Mouse (Mus musculus) kidney, postnatal 36 days (tissue): ENCODE results near the gene Cyth4.

Experiments used
- DNase-seq, 2 experiments: peaks; one replicate each; pipeline ENCODE4 v3.0.0; 2021 to 2022; ENCODE audit warnings: mixed read lengths in 2 of 2

Gene Cyth4

GRCm38 (mm10) chr15:78587050-78587994 is 9.5 kb upstream of the Cyth4 start:
- DNase-seq: peak; percentile 81 to 92

DNA sequence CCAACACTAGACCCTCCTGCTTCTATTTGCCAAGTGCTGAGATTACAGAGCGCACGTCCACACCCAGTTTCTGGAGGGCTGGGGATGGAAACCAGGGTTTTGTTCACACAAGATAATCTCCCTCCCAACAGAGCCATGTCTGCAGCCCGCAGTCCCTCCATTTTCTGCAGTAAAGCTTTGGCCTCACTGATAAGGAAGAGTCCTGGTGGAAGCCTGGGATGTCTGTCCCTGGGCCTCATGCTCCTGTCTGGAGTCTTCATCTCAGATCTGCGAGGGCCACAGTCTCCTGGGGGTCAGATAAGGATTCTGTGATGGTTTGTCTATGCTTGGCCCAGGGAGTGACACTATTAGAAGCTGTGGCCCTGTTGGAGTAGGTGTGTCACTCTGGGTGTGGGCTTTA is 8.8 kb upstream of the Cyth4 start:
- DNase-seq: no peak

GRCm38 (mm10) chr15:78588900-78589299 is 7.9 kb upstream of the Cyth4 start:
- DNase-seq: peak in 1 of 2 experiments; percentile 16

DNA sequence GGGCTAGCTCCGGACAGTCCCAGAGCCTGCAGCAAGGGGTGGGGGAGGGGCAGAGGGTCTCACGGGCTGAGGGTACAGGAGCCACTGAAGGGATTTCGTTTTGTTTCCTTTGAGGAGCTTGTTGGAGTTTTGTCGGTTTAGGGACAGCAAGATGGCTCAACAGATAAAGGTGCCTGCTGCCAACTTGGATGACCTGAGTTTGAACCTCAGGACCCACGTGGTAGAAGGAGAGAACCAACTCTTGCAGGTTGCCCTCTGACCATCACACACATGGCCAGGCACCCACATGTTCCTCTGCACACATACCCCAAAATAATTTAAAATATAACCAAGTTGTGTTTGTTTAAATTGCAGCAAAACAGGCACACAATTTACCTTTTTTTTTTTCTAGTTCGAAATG is 6.9 kb upstream of the Cyth4 start:
- no peak for DNase-seq

DNA sequence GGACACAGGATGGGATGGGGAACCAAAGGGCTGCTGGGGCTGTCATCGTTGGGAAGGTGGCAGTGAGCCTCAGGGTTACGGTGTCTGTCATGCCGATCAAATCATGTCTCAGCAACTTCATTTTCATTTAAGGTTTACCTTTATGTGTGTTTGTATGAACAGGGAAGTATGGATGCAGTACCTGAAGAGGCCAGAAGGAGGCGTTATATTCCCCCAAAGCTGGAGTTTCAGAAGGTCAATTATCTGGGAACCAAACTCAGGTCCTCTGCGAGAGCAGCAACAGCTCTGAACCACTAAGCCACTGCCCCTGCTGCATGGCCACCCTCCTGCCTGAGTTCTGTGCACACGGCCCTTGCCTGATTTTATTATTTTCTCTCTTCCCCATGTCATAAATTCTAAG is 6.1 kb upstream of the Cyth4 start:
- DNase-seq: no peak

DNA sequence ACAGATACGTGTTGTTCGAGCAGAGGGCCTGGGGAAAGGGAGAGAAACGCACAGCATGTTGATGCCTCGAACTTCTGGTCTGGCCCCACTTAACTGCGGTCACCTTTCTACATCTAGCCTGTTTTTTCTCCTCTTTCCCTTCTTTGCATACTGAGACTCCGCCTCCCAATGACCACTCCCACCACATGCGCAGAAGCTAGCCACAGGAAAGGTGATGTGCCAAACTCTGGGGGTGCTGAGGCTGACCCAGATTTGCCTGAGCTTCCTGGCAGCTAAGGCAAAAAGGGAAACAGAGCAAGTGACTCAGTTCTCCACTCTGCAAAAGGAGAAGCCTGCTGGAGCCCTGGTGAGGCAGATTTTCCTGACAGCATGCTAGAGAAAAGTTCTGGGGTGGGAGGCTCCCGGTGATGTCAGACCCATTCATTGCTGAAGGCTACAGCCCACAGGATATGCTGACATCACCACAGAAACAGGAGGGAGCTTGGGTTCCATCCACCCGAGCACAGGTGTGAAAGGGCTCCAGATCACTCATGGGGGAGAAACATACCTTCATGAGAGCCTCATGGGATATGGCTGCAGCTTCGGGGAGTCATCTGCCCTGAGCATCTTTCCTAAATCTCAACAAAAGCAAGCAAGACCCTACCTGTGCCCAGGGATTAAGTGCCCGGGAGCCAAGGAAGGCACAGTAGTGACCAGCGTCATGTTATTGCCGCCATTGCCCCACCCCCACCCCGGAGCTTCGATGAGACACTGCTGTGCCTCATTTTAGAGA is 5.0 kb upstream of the Cyth4 start:
- DNase-seq: no peak

GRCm38 (mm10) chr15:78592452-78592968 is 4.3 kb upstream of the Cyth4 start:
- no peak for DNase-seq

GRCm38 (mm10) chr15:78593896-78594425 is 2.9 kb upstream of the Cyth4 start:
- no peak for DNase-seq

- peak in 1 of 2 experiments; percentile 27 for DNase-seq
Measured at GRCm38 (mm10) chr15:78594831-78595230, 2.0 kb upstream of the Cyth4 start.

- DNase-seq: no peak
Measured at GRCm38 (mm10) chr15:78595468-78595867, 1.4 kb upstream of the Cyth4 start.

- DNase-seq: no peak
Measured at GRCm38 (mm10) chr15:78596504-78596903, 343 bp upstream of the Cyth4 start.

DNA sequence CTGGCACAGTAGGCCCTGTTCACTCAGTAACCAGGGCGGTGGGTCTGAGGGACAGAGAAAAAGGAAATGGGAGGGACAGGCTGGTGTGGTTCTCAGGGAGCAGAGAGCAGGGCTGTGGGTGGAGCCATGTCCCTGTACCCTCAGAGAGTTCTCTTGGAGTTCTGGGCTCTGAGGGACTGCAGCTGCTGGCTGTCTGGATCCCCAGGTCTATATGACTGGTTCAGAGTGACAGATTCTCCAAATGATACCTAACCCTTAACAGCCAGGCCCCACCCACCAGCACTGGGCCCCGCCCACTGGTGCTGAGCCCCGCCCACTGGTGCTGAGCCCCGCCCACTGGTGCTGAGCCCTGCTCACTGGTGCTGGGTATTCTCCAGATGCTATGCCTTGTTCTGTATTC is 882 bp downstream of the Cyth4 start:
- peak; percentile 35 to 46 for DNase-seq

- no peak for DNase-seq
Measured at GRCm38 (mm10) chr15:78599124-78599523, 2.3 kb downstream of the Cyth4 start.

DNA sequence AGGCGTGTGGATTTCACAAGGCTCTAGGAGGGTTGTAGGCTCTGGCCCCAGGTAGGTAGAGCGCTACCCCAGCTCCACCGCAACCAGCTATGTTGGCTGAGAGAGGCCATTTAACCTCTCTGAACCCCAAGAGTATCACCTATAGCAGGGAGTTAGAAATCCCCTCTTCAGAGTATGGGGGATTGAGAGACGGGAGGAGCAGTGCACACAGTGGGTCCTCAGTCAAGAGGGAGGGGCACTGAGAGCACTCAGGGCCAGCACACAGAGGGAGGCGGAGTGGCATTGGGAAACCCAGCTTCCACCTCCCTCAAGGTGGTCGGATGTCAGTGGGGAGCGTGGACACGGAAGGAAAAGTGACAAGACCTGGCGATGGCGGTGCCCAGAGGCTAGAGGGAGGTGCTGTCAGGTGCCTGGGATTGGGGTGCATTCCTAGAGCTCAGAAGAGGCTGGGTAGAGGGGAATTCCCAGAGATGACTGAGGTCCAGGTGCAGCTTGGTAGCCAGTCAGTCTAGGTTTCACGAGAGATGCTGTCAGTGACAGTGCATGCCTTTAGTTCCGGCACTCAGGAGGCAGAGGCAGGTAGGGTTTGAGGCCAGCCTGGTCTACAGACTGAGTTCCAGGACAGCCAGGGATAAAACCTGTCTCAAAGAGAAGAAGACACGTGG is 2.8 kb downstream of the Cyth4 start:
- DNase-seq: no peak

DNA sequence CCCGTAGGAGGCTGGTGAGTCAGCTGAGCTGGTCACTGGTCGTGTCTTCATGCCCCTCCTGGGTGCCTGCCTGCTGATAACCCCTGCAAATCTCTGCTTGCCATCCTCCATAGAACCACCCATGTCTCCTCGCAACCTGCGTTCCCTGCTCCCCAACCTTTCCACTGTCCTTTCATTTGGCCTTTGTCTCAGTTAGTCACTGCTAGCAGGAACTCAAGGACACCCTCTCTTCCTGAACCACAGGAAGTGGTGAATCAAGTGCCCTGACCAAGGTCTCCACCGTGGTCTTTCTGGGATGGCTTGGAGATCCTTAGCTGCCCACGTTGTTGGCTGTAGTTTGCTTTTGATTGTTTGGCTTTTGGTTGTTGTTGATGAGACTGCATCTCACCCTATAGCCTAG is 4.3 kb downstream of the Cyth4 start:
- DNase-seq: no peak

DNA sequence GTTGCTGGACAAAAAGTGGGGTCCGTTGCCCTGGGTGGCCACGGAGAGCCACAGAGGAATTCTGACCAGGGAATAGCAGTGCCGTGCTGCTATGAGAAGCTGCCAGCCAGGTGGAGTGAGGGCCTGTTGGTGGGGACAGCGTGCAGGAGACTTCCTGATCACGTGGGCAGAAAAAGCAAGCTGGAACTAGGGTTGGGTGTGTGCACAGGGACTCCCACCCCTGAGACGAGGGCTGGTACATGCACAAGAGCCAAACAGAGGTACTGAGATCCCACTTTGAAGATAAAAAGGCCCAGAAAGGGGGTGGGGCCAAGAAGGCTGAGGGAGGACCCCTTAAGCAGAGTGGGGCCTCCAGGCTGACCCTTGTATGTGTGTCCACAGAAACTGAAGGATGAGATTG is 7.4 kb downstream of the Cyth4 start:
- no peak for DNase-seq

GRCm38 (mm10) chr15:78605371-78605791 is 8.5 kb downstream of the Cyth4 start:
- no peak for DNase-seq

GRCm38 (mm10) chr15:78606059-78606458 is 9.2 kb downstream of the Cyth4 start:
- DNase-seq: no peak

- DNase-seq: no peak
Measured at GRCm38 (mm10) chr15:78607463-78607862, 10.6 kb downstream of the Cyth4 start.

DNA sequence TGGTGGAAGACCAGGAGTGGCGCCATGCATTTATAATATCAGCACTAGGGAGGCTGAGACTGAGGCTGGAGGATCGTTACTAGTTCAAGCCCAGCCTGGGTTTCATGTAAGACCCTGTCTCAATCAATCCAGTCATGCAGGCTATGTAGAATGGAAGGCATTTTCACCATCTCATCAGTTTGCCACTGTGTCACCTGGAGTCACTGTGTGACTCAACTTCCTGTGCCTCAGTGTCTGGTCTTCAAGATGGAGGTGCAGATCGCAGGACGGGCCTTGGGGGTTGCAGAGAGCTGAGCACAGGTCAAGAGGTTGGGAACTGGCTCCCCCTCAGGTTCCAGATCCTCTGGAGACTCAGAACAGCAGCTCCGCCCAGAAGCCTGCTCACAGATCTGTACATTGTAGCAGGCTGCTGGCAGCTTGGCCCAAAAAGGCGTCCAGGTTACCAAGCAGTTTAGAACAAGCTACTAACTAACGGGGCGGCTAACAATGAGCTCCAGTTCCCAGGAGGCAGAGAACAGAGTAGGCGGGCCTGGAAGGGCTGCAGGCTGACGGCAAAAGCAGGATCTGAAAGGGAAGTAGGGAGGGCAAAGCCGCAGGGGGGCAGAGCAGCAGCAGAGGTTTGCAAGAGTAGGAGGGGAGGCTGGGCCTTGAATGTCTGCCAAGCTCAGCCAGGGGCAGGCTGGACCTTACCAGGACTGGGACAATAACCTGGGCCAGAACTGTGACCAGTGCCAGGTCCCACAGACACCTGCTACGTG is 14.0 kb downstream of the Cyth4 start:
- peak in 1 of 2 experiments; percentile 17 for DNase-seq

- DNase-seq: no peak
Measured at GRCm38 (mm10) chr15:78614536-78614935, 17.7 kb downstream of the Cyth4 start.

GRCm38 (mm10) chr15:78616973-78617372 is 20.1 kb downstream of the Cyth4 start:
- DNase-seq: no peak
